Mouse (Mus musculus) lung, embryonic 14.5 days (tissue): ENCODE results near the gene Itga3. TPM values are rescaled to one million over a fixed set of nuclear protein-coding genes. Genes with fewer than 3 reads are reported as not detected.
"Not testable (repeated sequence)": the region's sequence is repeated elsewhere in the genome, so short reads cannot be mapped to it uniquely, and the experiment has no call there.

Experiments used
- ATAC-seq: fragments of 200-750 bp; cut with Nextera tagmentation; 2 replicates; pipeline ENCODE4 v1.8.0; 2017; ENCODE audit warnings: mild to moderate bottlenecking, moderate TSS enrichment, moderate library complexity; ENCODE audit not compliant: insufficient read depth
- DNase-seq: peaks from one replicate; pipeline ENCODE4 v3.0.0-alpha.2; 2015
- H3K27ac ChIP-seq: fragments of 300-500 bp; sonication (generic); 2 replicates; pipeline ENCODE4 v1.5.1; 2014; ENCODE audit warnings: low read depth, mild to moderate bottlenecking, moderate library complexity
- H3K27me3 ChIP-seq: fragments of 300-500 bp; sonication (generic); 2 replicates; pipeline ENCODE4 v1.6.1; 2014; ENCODE audit warnings: low read length, control low read depth; ENCODE audit not compliant: insufficient read depth
- H3K36me3 ChIP-seq: fragments of 300-500 bp; sonication (generic); 2 replicates; pipeline ENCODE4 v1.6.1; 2014; ENCODE audit warnings: control low read depth; ENCODE audit not compliant: insufficient read depth
- H3K4me1 ChIP-seq: fragments of 300-500 bp; sonication (generic); 2 replicates; pipeline ENCODE4 v1.6.1; 2014; ENCODE audit warnings: antibody characterized with exemption, control low read depth; ENCODE audit not compliant: insufficient read depth
- H3K4me2 ChIP-seq: fragments of 300-500 bp; sonication (generic); 2 replicates; pipeline ENCODE4 v1.6.1; 2014; ENCODE audit warnings: mild to moderate bottlenecking
- H3K4me3 ChIP-seq: fragments of 300-500 bp; sonication (generic); 2 replicates; pipeline ENCODE4 v1.5.1; 2014; ENCODE audit warnings: low read depth, low read length
- H3K9ac ChIP-seq: fragments of 300-500 bp; sonication (generic); 2 replicates; pipeline ENCODE4 v1.6.1; 2014
- H3K9me3 ChIP-seq: fragments of 300-500 bp; sonication (generic); 2 replicates; pipeline ENCODE4 v1.6.1; 2016; ENCODE audit warnings: low read depth, low read length, control low read depth
- CTCF ChIP-seq: IDR thresholded peaks from 2 replicates; pipeline ENCODE4 v1.5.1; 2016; ENCODE audit warnings: antibody characterized with exemption, low read depth
- WGBS: fragments of 180-500 bp; shearing (Covaris S2); extraction: QIAGEN DNeasy Blood & Tissue Kit; methylation state at CpG from one replicate; pipeline ENCODE4 v1.1.7; 2014; 5-methylcytosine and 5-hydroxymethylcytosine counted together
- polyA plus RNA-seq: library from polyadenylated mRNA; unstranded; fragments of >200 nt; fragmentation: Nextera tagmentation; extraction: Ambion mirVana; gene quantifications from 2 replicates; pipeline ENCODE4 v1.2.1, GENCODE M21; 2014

Itga3 gene
- polyA plus RNA-seq, 1 experiment from 2014 or later, result 27.1 TPM

- H3K4me1 ChIP-seq, result no peaks in the 10 kb centered on the region
- H3K9ac ChIP-seq, result no peak overlapping the region
- H3K4me3 ChIP-seq, result no peak overlapping the region
- H3K4me2 ChIP-seq, result no peak overlapping the region
- ATAC-seq (no peak), DNase-seq (peak; percentile 44)
- H3K9me3 ChIP-seq, result no peaks in the 10 kb centered on the region
- TF ChIP-seq CTCF, result peak; percentile 50
- peaks cover 76% of the 10 kb centered on the region for H3K36me3 ChIP-seq
- H3K27me3 ChIP-seq, result 0 out of 2 replicates have a peak, but pooled peaks cover 3% of the 10 kb centered on the region
- 75% methylated on average over 10 of the region's 10 CpGs for WGBS
- H3K27ac ChIP-seq, result no peak overlapping the region
Measured at GRCm38 (mm10) chr11:95022237-95022992, 54.2 kb downstream of the Itga3 start.

GRCm38 (mm10) chr11:95015484-95015883 lies 61.1 kb downstream of the Itga3 start:
- no peaks in the 10 kb centered on the region for H3K9me3 ChIP-seq
- DNase-seq, result no peak
- H3K27ac ChIP-seq, result no peak overlapping the region
- peaks cover 44% of the 10 kb centered on the region; the same call in 1 of the 2 replicates for H3K36me3 ChIP-seq
- 0 out of 2 replicates have a peak, but pooled peaks cover 3% of the 10 kb centered on the region for H3K27me3 ChIP-seq
- no peak overlapping the region for H3K4me2 ChIP-seq
- H3K9ac ChIP-seq, result no peak overlapping the region
- no peak for TF ChIP-seq CTCF
- peaks cover 6% of the 10 kb centered on the region; the same call in 1 of the 2 replicates for H3K4me1 ChIP-seq
- H3K4me3 ChIP-seq, result no peak overlapping the region
- no peak for ATAC-seq
- WGBS, result 46% methylated on average over 3 of the region's 3 CpGs

GRCm38 (mm10) chr11:95012487-95012886 lies 64.1 kb downstream of the Itga3 start:
- Histone ChIP-seq H3K27me3 (no peaks in the 10 kb centered on the region), H3K36me3 (peaks cover 25% of the 10 kb centered on the region; the same call in 1 of the 2 replicates), H3K9ac (no peak overlapping the region), H3K9me3 (no peaks in the 10 kb centered on the region), H3K27ac (peak overlapping the region; percentile 3; the same call in 1 of the 2 replicates), H3K4me3 (peak overlapping the region; percentile 72; the same call in 1 of the 2 replicates), H3K4me1 (peaks cover 18% of the 10 kb centered on the region; the same call in 1 of the 2 replicates), H3K4me2 (peak overlapping the region; percentile 87; the same call in 1 of the 2 replicates)
- 36% methylated on average over 3 of the region's 3 CpGs for WGBS
- no peak for ATAC-seq
- TF ChIP-seq CTCF, result no peak
- no peak for DNase-seq

GRCm38 (mm10) chr11:95012075-95012474 lies 64.5 kb downstream of the Itga3 start:
- H3K27ac ChIP-seq, result peak overlapping the region; percentile 3
- peak overlapping the region; percentile 18 for H3K9ac ChIP-seq
- H3K4me1 ChIP-seq, result peaks cover 18% of the 10 kb centered on the region; the same call in 1 of the 2 replicates
- no peak for TF ChIP-seq CTCF
- 38% methylated on average over 3 of the region's 3 CpGs for WGBS
- no peaks in the 10 kb centered on the region for H3K27me3 ChIP-seq
- ATAC-seq (no peak), DNase-seq (no peak)
- H3K4me3 ChIP-seq, result peak overlapping the region; percentile 72
- peaks cover 24% of the 10 kb centered on the region; the same call in 1 of the 2 replicates for H3K36me3 ChIP-seq
- peak overlapping the region; percentile 87 for H3K4me2 ChIP-seq
- no peaks in the 10 kb centered on the region for H3K9me3 ChIP-seq

DNA sequence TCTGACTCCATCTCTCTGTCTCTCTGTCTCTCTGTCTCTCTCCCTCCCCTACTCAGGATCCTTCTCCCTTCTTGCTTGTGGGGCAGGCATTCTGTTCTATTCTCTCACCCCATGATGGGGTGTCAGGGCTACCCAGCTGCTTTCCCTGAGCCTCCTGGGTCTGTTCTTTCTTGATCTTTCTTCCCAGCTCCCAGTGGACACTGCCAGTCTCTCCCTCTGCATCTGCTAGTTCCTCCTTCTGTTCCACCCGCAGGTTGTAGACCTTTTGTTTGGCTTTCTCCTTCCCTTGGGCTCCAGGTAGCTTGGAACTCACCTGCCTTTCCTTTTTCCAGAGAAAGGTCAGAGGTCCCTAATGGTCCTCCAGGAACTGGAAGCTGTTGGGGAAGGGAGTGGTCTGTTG lies 65.2 kb downstream of the Itga3 start:
- H3K9ac ChIP-seq, result peak overlapping the region; percentile 18
- no peaks in the 10 kb centered on the region for H3K9me3 ChIP-seq
- no peaks in the 10 kb centered on the region for H3K27me3 ChIP-seq
- peaks cover 19% of the 10 kb centered on the region; the same call in 1 of the 2 replicates for H3K36me3 ChIP-seq
- peak overlapping the region; percentile 72 for H3K4me3 ChIP-seq
- 23% methylated on average over 1 of the region's 1 CpGs for WGBS
- peak overlapping the region; percentile 87 for H3K4me2 ChIP-seq
- ATAC-seq (no peak), DNase-seq (no peak)
- H3K4me1 ChIP-seq, result peaks cover 18% of the 10 kb centered on the region; the same call in 1 of the 2 replicates
- H3K27ac ChIP-seq, result peak overlapping the region; percentile 3; the same call in 1 of the 2 replicates
- TF ChIP-seq CTCF, result no peak

DNA sequence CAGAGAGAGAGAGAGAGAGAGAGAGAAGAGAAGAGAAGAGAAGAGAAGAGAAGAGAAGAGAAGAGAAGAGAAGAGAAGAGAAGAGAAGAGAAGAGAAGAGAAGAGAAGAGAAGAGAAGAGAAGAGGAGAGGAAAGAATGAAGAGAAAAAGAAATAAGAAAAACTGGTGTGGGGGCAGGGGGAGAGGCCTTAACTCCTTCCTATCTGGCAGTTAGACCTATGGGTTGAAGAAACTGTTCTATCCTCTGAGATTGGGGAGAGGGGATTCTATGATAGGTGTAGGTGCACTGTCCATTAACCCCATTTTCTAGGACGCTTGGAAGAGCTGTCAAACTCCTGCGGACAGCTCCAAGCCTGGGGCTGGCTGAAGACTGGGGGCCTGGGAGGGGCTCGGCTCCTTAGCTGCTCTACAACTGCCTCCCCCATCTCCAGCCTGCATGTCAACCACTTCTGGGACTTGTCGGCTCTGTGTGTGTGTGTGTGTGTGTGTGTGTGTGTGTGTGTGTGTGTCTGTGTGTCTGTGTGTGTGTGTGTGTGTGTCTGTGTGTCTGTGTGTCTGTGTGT lies 65.7 kb downstream of the Itga3 start:
- Histone ChIP-seq H3K36me3 (peaks cover 17% of the 10 kb centered on the region; the same call in 1 of the 2 replicates), H3K27ac (peak overlapping the region; percentile 30; the same call in 1 of the 2 replicates)
- not testable (repeated sequence) for ATAC-seq

More for the DNA sequence above, 65.7 kb downstream of the Itga3 start:
- H3K9ac ChIP-seq, result peak overlapping the region; percentile 91
- WGBS, result 6% methylated on average over 4 of the region's 4 CpGs
- peaks cover 22% of the 10 kb centered on the region; the same call in 1 of the 2 replicates for H3K4me1 ChIP-seq
- not testable (repeated sequence) for H3K9me3 ChIP-seq, DNase-seq, H3K27me3 ChIP-seq
- peak overlapping the region; percentile 87 for H3K4me2 ChIP-seq
- peak overlapping the region; percentile 72 for H3K4me3 ChIP-seq
